Mouse (Mus musculus): Measurements from ENCODE around the gene Lsm4. TPM values are rescaled to one million over a fixed set of nuclear protein-coding genes. Genes with fewer than 3 reads are reported as not detected.

The Lsm4 gene
- polyA plus RNA-seq, 1 experiment from 2014 or later, result 270 TPM

GRCm38 (mm10) chr8:70653226-70653625, 19.8 kb upstream of the Lsm4 start:
- Histone ChIP-seq H3K27me3 (no peaks in the 10 kb centered on the region), H3K27ac (no peak overlapping the region; the same call in 1 of the 2 replicates), H3K36me3 (peaks cover 84% of the 10 kb centered on the region), H3K4me3 (no peak overlapping the region), H3K9me3 (no peaks in the 10 kb centered on the region), H3K4me1 (peaks cover 21% of the 10 kb centered on the region), H3K4me2 (no peak overlapping the region), H3K9ac (no peak overlapping the region)
- no peak for ATAC-seq (ENCODE audit: insufficient number of reproducible peaks, insufficient read depth, low FRiP score, low TSS enrichment, low read depth)
- 65% methylated on average over 2 of the region's 2 CpGs for WGBS

- no peaks in the 10 kb centered on the region for H3K27me3 ChIP-seq
- no peak overlapping the region for H3K4me2 ChIP-seq
- ATAC-seq (ENCODE audit: insufficient number of reproducible peaks, insufficient read depth, low FRiP score, low TSS enrichment, low read depth), result no peak
- H3K9ac ChIP-seq, result no peak overlapping the region
- no peak overlapping the region for H3K4me3 ChIP-seq
- H3K27ac ChIP-seq, result no peak overlapping the region
- H3K4me1 ChIP-seq, result peaks cover 24% of the 10 kb centered on the region
- WGBS, result 71% methylated on average over 1 of the region's 1 CpGs
- H3K36me3 ChIP-seq, result peaks cover 75% of the 10 kb centered on the region
- no peaks in the 10 kb centered on the region for H3K9me3 ChIP-seq
These were observed 18.9 kb upstream of the Lsm4 start for GRCm38 (mm10) chr8:70654121-70654520.

GRCm38 (mm10) chr8:70655469-70655868, 17.6 kb upstream of the Lsm4 start:
- whole genome bisulfite sequencing, result 17% methylated on average over 2 of the region's 2 CpGs
- Histone ChIP-seq H3K4me1 (peaks cover 24% of the 10 kb centered on the region), H3K9me3 (no peaks in the 10 kb centered on the region), H3K27me3 (no peaks in the 10 kb centered on the region), H3K36me3 (peaks cover 63% of the 10 kb centered on the region), H3K4me3 (no peak overlapping the region), H3K4me2 (no peak overlapping the region), H3K27ac (no peak overlapping the region), H3K9ac (no peak overlapping the region)
- ATAC-seq (ENCODE audit: insufficient number of reproducible peaks, insufficient read depth, low FRiP score, low TSS enrichment, low read depth), result no peak

GRCm38 (mm10) chr8:70656193-70656790, 16.8 kb upstream of the Lsm4 start:
- ATAC-seq (ENCODE audit: insufficient number of reproducible peaks, insufficient read depth, low FRiP score, low TSS enrichment, low read depth), result no peak
- H3K4me2 ChIP-seq, result no peak overlapping the region
- WGBS, result 59% methylated on average over 13 of the region's 13 CpGs
- H3K27ac ChIP-seq, result no peak overlapping the region
- H3K9me3 ChIP-seq, result no peaks in the 10 kb centered on the region
- no peak overlapping the region for H3K4me3 ChIP-seq
- H3K27me3 ChIP-seq, result no peaks in the 10 kb centered on the region
- no peak overlapping the region for H3K9ac ChIP-seq
- H3K36me3 ChIP-seq, result peaks cover 54% of the 10 kb centered on the region
- H3K4me1 ChIP-seq, result peaks cover 27% of the 10 kb centered on the region

GRCm38 (mm10) chr8:70657214-70657613, 15.8 kb upstream of the Lsm4 start:
- peaks cover 45% of the 10 kb centered on the region for H3K36me3 ChIP-seq
- H3K27me3 ChIP-seq, result no peaks in the 10 kb centered on the region
- H3K4me2 ChIP-seq, result no peak overlapping the region
- 0 out of 2 replicates have a peak overlapping the region, but pooled peaks have one; percentile 88 for H3K9ac ChIP-seq
- H3K4me1 ChIP-seq, result peaks cover 27% of the 10 kb centered on the region
- H3K4me3 ChIP-seq, result no peak overlapping the region
- no peak for ATAC-seq (ENCODE audit: insufficient number of reproducible peaks, insufficient read depth, low FRiP score, low TSS enrichment, low read depth)
- 94% methylated on average over 3 of the region's 3 CpGs for WGBS
- H3K9me3 ChIP-seq, result no peaks in the 10 kb centered on the region
- no peak overlapping the region for H3K27ac ChIP-seq

- no peak overlapping the region for H3K4me3 ChIP-seq
- no peak for ATAC-seq (ENCODE audit: insufficient number of reproducible peaks, insufficient read depth, low FRiP score, low TSS enrichment, low read depth)
- no peak overlapping the region for H3K27ac ChIP-seq
- H3K36me3 ChIP-seq, result peaks cover 40% of the 10 kb centered on the region
- H3K4me1 ChIP-seq, result peaks cover 27% of the 10 kb centered on the region
- no peaks in the 10 kb centered on the region for H3K9me3 ChIP-seq
- no peak overlapping the region; the same call in 1 of the 2 replicates for H3K4me2 ChIP-seq
- 0 out of 2 replicates have a peak overlapping the region, but pooled peaks have one; percentile 88 for H3K9ac ChIP-seq
- H3K27me3 ChIP-seq, result no peaks in the 10 kb centered on the region
- 85% methylated on average over 2 of the region's 2 CpGs for WGBS
These were observed 15.3 kb upstream of the Lsm4 start for GRCm38 (mm10) chr8:70657739-70658138.

GRCm38 (mm10) chr8:70658897-70659603, 14.0 kb upstream of the Lsm4 start:
- H3K9ac ChIP-seq, result peak overlapping the region; percentile 88
- WGBS, result 1% methylated on average over 31 of the region's 31 CpGs
- peak overlapping the region; percentile 80 for H3K4me3 ChIP-seq
- H3K27me3 ChIP-seq, result no peaks in the 10 kb centered on the region
- peaks cover 37% of the 10 kb centered on the region for H3K36me3 ChIP-seq
- H3K4me2 ChIP-seq, result peak overlapping the region; percentile 93
- peak overlapping the region; percentile 60 for H3K27ac ChIP-seq
- 0 out of 2 replicates have a peak, but pooled peaks have one; percentile 23 for ATAC-seq (ENCODE audit: insufficient number of reproducible peaks, insufficient read depth, low FRiP score, low TSS enrichment, low read depth)
- no peaks in the 10 kb centered on the region for H3K9me3 ChIP-seq
- H3K4me1 ChIP-seq, result peaks cover 27% of the 10 kb centered on the region

- WGBS, result 1% methylated on average over 44 of the region's 44 CpGs
- H3K4me1 ChIP-seq, result peaks cover 27% of the 10 kb centered on the region
- peak; percentile 97 for ATAC-seq (ENCODE audit: insufficient number of reproducible peaks, insufficient read depth, low FRiP score, low TSS enrichment, low read depth)
These were observed 13.3 kb upstream of the Lsm4 start for GRCm38 (mm10) chr8:70659604-70660272.

GRCm38 (mm10) chr8:70660273-70660725, 12.7 kb upstream of the Lsm4 start, which contains the start of gene Pgpep1:
Pgpep1 (minus strand) TSS chr8:70660388.
- WGBS, result 3% methylated on average over 14 of the region's 14 CpGs

More at GRCm38 (mm10) chr8:70659604-70660272, 13.3 kb upstream of the Lsm4 start:
- Histone ChIP-seq H3K27ac (peak overlapping the region; percentile 83), H3K4me3 (peak overlapping the region; percentile 80), H3K27me3 (no peaks in the 10 kb centered on the region), H3K4me2 (peak overlapping the region; percentile 93), H3K9ac (peak overlapping the region; percentile 88), H3K36me3 (peaks cover 30% of the 10 kb centered on the region), H3K9me3 (no peaks in the 10 kb centered on the region)

GRCm38 (mm10) chr8:70663691-70664090, 9.4 kb upstream of the Lsm4 start:
- Histone ChIP-seq H3K27ac (no peak overlapping the region), H3K9ac (no peak overlapping the region), H3K27me3 (no peaks in the 10 kb centered on the region), H3K36me3 (no peaks in the 10 kb centered on the region), H3K9me3 (no peaks in the 10 kb centered on the region), H3K4me2 (no peak overlapping the region), H3K4me3 (no peak overlapping the region), H3K4me1 (peaks cover 14% of the 10 kb centered on the region)
- ATAC-seq (ENCODE audit: insufficient number of reproducible peaks, insufficient read depth, low FRiP score, low TSS enrichment, low read depth), result no peak
- WGBS, result 68% methylated on average over 4 of the region's 4 CpGs

More at GRCm38 (mm10) chr8:70660273-70660725, 12.7 kb upstream of the Lsm4 start, which contains the start of gene Pgpep1:
- Histone ChIP-seq H3K4me3 (peak within 1 kb of the TSS; percentile 80), H3K36me3 (peaks cover 25% of the 10 kb centered on the region), H3K27me3 (no peaks in the 10 kb centered on the region), H3K4me2 (peak within 1 kb of the TSS; percentile 93), H3K9ac (peak within 1 kb of the TSS; percentile 88), H3K9me3 (no peaks in the 10 kb centered on the region), H3K27ac (peak within 1 kb of the TSS; percentile 83), H3K4me1 (peaks cover 27% of the 10 kb centered on the region)
- ATAC-seq (ENCODE audit: insufficient number of reproducible peaks, insufficient read depth, low FRiP score, low TSS enrichment, low read depth), result peak; percentile 44

GRCm38 (mm10) chr8:70664631-70665030, 8.4 kb upstream of the Lsm4 start:
- Histone ChIP-seq H3K4me2 (no peak overlapping the region), H3K4me1 (peaks cover 10% of the 10 kb centered on the region; the same call in 1 of the 2 replicates), H3K9me3 (no peaks in the 10 kb centered on the region), H3K27ac (no peak overlapping the region), H3K36me3 (no peaks in the 10 kb centered on the region), H3K27me3 (no peaks in the 10 kb centered on the region), H3K4me3 (no peak overlapping the region), H3K9ac (no peak overlapping the region)
- 83% methylated on average over 3 of the region's 3 CpGs for WGBS
- no peak for ATAC-seq (ENCODE audit: insufficient number of reproducible peaks, insufficient read depth, low FRiP score, low TSS enrichment, low read depth)

All from embryonic facial prominence, embryonic 13.5 days (tissue).